12 mouse cellular contexts compared by ENCODE assay signal in the genomic region with DNA sequence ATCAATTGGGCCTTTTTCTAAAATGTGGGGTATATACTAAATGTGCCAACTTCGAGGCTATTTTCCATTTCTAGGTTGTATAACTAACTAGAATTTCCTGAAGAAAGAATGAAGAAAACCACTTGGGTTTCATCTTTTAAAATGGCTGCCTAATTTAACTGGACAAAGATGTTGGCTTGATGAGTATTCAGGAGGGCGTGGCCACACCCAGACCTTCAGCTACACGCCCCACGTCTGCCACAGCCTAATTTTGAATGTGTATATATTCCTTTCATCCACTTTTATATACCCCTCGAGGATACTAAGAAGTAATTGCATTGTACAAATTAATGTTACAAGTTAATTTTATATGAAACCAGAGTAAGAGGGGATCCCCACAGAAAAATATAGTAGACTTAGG. TPM values are rescaled to one million over a fixed set of nuclear protein-coding genes. Genes with fewer than 3 reads are reported as not detected.
DNase-seq lines count a peak whose midpoint lies in the region; ATAC-seq lines count a peak whose summit lies in the region.
"Had no signal": no experiment of that assay in that cellular context is flagged by ENCODE, and none has a peak within 500 bp of the region (broad histone marks: within the 10 kb centered on the region; RNA-seq: fewer than 3 reads in every experiment).

No protein-coding gene starts in this region.

- H3K27ac ChIP-seq in heart, embryonic 16.5 days (ENCODE audit: low read length), result no peak overlapping the region
- no peak overlapping the region for H3K27ac ChIP-seq in brown adipose tissue, adult 24 weeks (replicated peaks; ENCODE audit: low read depth, low read length)
- peak overlapping the region; percentile 91; the same call in 1 of the 2 replicates for H3K27ac ChIP-seq in limb, embryonic 10.5 days
- no peak overlapping the region for H3K27ac ChIP-seq in midbrain, embryonic 14.5 days (replicated peaks; ENCODE audit: low read depth, low read length)

- H3K9me3 ChIP-seq in heart, embryonic 16.5 days (replicated peaks; ENCODE audit: control insufficient read depth, low read length), result no peaks in the 10 kb centered on the region
- H3K9me3 ChIP-seq in limb, embryonic 10.5 days (replicated peaks), result no peaks in the 10 kb centered on the region
- H3K9me3 ChIP-seq in midbrain, embryonic 14.5 days (ENCODE audit: control insufficient read depth, low read length), result no peaks in the 10 kb centered on the region

- H3K36me3 ChIP-seq in heart, embryonic 16.5 days (ENCODE audit: control insufficient read depth, insufficient read depth), result no peaks in the 10 kb centered on the region
- peaks cover 31% of the 10 kb centered on the region for H3K36me3 ChIP-seq in limb, embryonic 10.5 days
- no peaks in the 10 kb centered on the region for H3K36me3 ChIP-seq in midbrain, embryonic 14.5 days (ENCODE audit: control insufficient read depth, insufficient read depth, low read length)

- H3K9ac ChIP-seq in heart, embryonic 16.5 days (ENCODE audit: low read length), result no peak overlapping the region
- H3K9ac ChIP-seq in midbrain, embryonic 14.5 days (replicated peaks; ENCODE audit: low read length), result no peak overlapping the region

- H3K4me3 ChIP-seq in heart, embryonic 16.5 days (ENCODE audit: low read length), result peak overlapping the region; percentile 51
- H3K4me3 ChIP-seq in brown adipose tissue, adult 24 weeks (ENCODE audit: insufficient read depth, low read depth, low read length), result peak overlapping the region; percentile 18; the same call in 1 of the 2 replicates
- H3K4me3 ChIP-seq in limb, embryonic 10.5 days, result peak overlapping the region; percentile 61
- no peak overlapping the region for H3K4me3 ChIP-seq in midbrain, embryonic 14.5 days (replicated peaks; ENCODE audit: low read depth, low read length)

- H3K27me3 ChIP-seq in heart, embryonic 16.5 days (ENCODE audit: control insufficient read depth, insufficient read depth, low read length), result 0 out of 2 replicates have a peak, but pooled peaks cover 4% of the 10 kb centered on the region
- no peaks in the 10 kb centered on the region for H3K27me3 ChIP-seq in limb, embryonic 10.5 days (ENCODE audit: low read depth, poor library complexity, severe bottlenecking)
- H3K27me3 ChIP-seq in midbrain, embryonic 14.5 days (ENCODE audit: control insufficient read depth, insufficient read depth, low read length), result peaks cover 4% of the 10 kb centered on the region; the same call in 1 of the 2 replicates

- 64% methylated on average over 5 of the region's 5 CpGs for WGBS in heart, embryonic 16.5 days
- WGBS in limb, embryonic 10.5 days, result 81% methylated on average over 5 of the region's 5 CpGs
- WGBS in midbrain, embryonic 14.5 days, result 79% methylated on average over 5 of the region's 5 CpGs

- H3K4me2 ChIP-seq in heart, embryonic 16.5 days (ENCODE audit: low read depth, low read length), result peak overlapping the region; percentile 91
- H3K4me2 ChIP-seq in midbrain, embryonic 14.5 days (ENCODE audit: low read length), result no peak overlapping the region

- peaks cover 4% of the 10 kb centered on the region; the same call in 1 of the 2 replicates for H3K4me1 ChIP-seq in heart, embryonic 16.5 days (ENCODE audit: control insufficient read depth, insufficient read depth, low read length)
- 0 out of 2 replicates have a peak, but pooled peaks cover 2% of the 10 kb centered on the region for H3K4me1 ChIP-seq in brown adipose tissue, adult 24 weeks (ENCODE audit: control insufficient read depth, insufficient read depth, insufficient read length, low read length)
- peaks cover 48% of the 10 kb centered on the region for H3K4me1 ChIP-seq in limb, embryonic 10.5 days
- H3K4me1 ChIP-seq in midbrain, embryonic 14.5 days (ENCODE audit: control insufficient read depth, insufficient read depth, low read length), result peaks cover 7% of the 10 kb centered on the region; the same call in 1 of the 2 replicates

- ATAC-seq in heart, embryonic 16.5 days (replicated peaks; ENCODE audit: extremely low read depth, insufficient read depth, low FRiP score), result no peak
- no peak for ATAC-seq in midbrain, embryonic 14.5 days (ENCODE audit: low FRiP score, low TSS enrichment)
- ATAC-seq: forebrain, embryonic 14.5 days had no signal

- DNase-seq in heart, adult 8-10 months (ENCODE audit: low spot score), result no peak
- DNase-seq in 3134 (ENCODE audit: extremely low read depth, insufficient read length, low spot score), result peak; percentile 68
- DNase-seq in limb, embryonic 10.5 days (ENCODE audit: low spot score), result no peak
- no peak for DNase-seq in spleen, adult 12 weeks (ENCODE audit: low spot score)
- no peak for DNase-seq in midbrain, embryonic 14.5 days
- DNase-seq in cerebellum, adult 11 months, result no peak
- DNase-seq: cerebellum, adult 2 months; kidney, adult 18-20 months had no signal

RNA-seq across cellular contexts. Expression of a gene that starts 2.2 kb away (rescaled TPM):
- 382 and 460 TPM in 2 replicates for polyA plus RNA-seq in heart, embryonic 16.5 days (2015; fragmentation: Nextera tagmentation; extraction: Ambion mirVana)
- total RNA-seq in heart, adult 8-10 months (2022), result 10 to 100 TPM; 37.7 to 60.4 (median 58.0) TPM
- 55.7 and 80.6 TPM in 2 replicates for polyA plus RNA-seq in brown adipose tissue, adult 24 weeks (2012; ENCODE audit: insufficient read depth, insufficient read length, missing spikeins)
- 109 and 248 TPM in 2 replicates for polyA plus RNA-seq in limb, embryonic 10.5 days (2016; fragmentation: Nextera tagmentation; extraction: Ambion mirVana)
- 2.4 and 88.1 TPM in 2 replicates for polyA plus RNA-seq in midbrain, embryonic 14.5 days (2014; fragmentation: Nextera tagmentation; extraction: Ambion mirVana)
- total RNA-seq: neutrophil, adult 5-6 weeks had no signal
